Comparison of ENCODE assay signal across 8 mouse cellular contexts in the genomic region with DNA sequence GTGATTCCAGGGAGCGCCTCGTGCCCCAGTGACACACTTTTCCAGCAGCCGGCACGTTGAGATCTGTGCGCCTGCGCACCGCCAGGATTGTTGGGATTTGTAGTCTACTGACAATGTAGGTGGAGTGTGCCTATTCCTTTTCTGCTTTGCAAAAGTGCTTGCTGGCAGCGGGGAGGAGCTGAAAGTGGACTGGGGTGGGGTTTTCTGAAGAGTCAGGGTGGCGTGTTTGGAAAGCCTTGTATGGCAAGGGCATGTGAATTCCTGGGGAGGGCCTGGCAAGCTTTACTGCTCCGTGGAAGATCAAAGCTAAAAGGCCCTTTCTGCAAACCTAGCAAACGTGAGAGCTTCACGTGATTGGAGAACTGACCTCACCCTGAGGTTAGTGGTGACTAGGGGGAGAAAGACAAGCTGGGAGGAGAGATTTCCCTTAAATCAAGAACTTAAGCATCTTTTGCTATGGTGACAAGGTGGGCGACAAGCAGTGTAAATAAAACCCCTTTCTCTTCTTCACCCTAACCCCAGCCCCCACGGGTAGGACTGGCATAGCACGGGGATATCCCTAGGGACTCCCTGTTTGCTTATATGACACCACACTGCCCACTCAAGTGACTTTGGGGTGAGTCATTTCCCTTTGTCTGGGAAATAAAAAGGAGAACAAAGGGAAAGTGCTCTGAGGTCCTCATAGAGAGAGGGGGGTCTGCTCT. TPM values are rescaled to one million over a fixed set of nuclear protein-coding genes. Genes with fewer than 3 reads are reported as not detected.
DNase-seq lines count a peak whose midpoint lies in the region; ATAC-seq lines count a peak whose summit lies in the region.

No protein-coding gene starts in this region.

- H3K4me1 ChIP-seq in hindbrain, embryonic 12.5 days: peaks cover 42% of the 10 kb centered on the region

- ATAC-seq in hindbrain, embryonic 12.5 days (ENCODE audit: low FRiP score): peak; percentile 29

- peak overlapping the region; percentile 62 for H3K4me2 ChIP-seq in hindbrain, embryonic 12.5 days (replicated peaks)

- no peaks in the 10 kb centered on the region for H3K9me3 ChIP-seq in hindbrain, embryonic 12.5 days (replicated peaks)

- no peaks in the 10 kb centered on the region for H3K27me3 ChIP-seq in hindbrain, embryonic 12.5 days

- 6% methylated on average over 15 of the region's 15 CpGs for WGBS in hindbrain, embryonic 12.5 days

- H3K36me3 ChIP-seq in hindbrain, embryonic 12.5 days: peaks cover 1% of the 10 kb centered on the region; the same call in 1 of the 2 replicates

- H3K27ac ChIP-seq in hindbrain, embryonic 12.5 days: peak overlapping the region; percentile 64

- H3K9ac ChIP-seq in hindbrain, embryonic 12.5 days: no peak overlapping the region

- H3K4me3 ChIP-seq in hindbrain, embryonic 12.5 days: peak overlapping the region; percentile 34

- DNase-seq in NIH3T3 (ENCODE audit: low read depth): peak; percentile 99
- peak; percentile 96 to 98 for DNase-seq in cerebellum, postnatal 10 days
- DNase-seq in frontal cortex, postnatal 10 days (ENCODE audit: low spot score in 2 of 2): peak; percentile 99
- peak; percentile 97 to 98 for DNase-seq in layer of hippocampus, postnatal 25 days (ENCODE audit: extremely low spot score in 1 of 2, low spot score in 1 of 2)
- peak; percentile 100 for DNase-seq in lung, postnatal 25 days (ENCODE audit: low spot score)
- peak; percentile 94 for DNase-seq in retina, adult 2 months (ENCODE audit: low read depth, low spot score)
- DNase-seq in thymus, postnatal 25 days: peak; percentile 86

RNA-seq across cellular contexts. Expression of gene Nr1d1, which starts 0.4 kb away (rescaled TPM):
- polyA plus RNA-seq in hindbrain, embryonic 12.5 days (2016; fragmentation: Nextera tagmentation; extraction: Ambion mirVana): 1.2 and 1.3 TPM in 2 replicates
- 10 to 100 TPM; 78.1 to 92.2 TPM for total RNA-seq in layer of hippocampus, postnatal 25 days (2021)

RNA-seq across cellular contexts. Expression of gene Msl1, which starts 19.8 kb away (rescaled TPM):
- 38.8 and 40.4 TPM in 2 replicates for polyA plus RNA-seq in hindbrain, embryonic 12.5 days (2016; fragmentation: Nextera tagmentation; extraction: Ambion mirVana)
- total RNA-seq in layer of hippocampus, postnatal 25 days (2021): 100 to 1,000 TPM; 170 to 176 TPM

RNA-seq across cellular contexts. Expression of gene Casc3, which starts 29.2 kb away (rescaled TPM):
- polyA plus RNA-seq in hindbrain, embryonic 12.5 days (2016; fragmentation: Nextera tagmentation; extraction: Ambion mirVana): 62.5 and 66.5 TPM in 2 replicates
- total RNA-seq in layer of hippocampus, postnatal 25 days (2021): 10 to 100 TPM; 53.3 to 60.6 TPM

RNA-seq across cellular contexts. Expression of gene Thra, which starts 35.1 kb away (rescaled TPM):
- polyA plus RNA-seq in hindbrain, embryonic 12.5 days (2016; fragmentation: Nextera tagmentation; extraction: Ambion mirVana): 67.2 and 68.4 TPM in 2 replicates
- total RNA-seq in layer of hippocampus, postnatal 25 days (2021): 1,000 to 10,000 TPM; 1,027 to 1,094 TPM

RNA-seq across cellular contexts. Expression of gene Med24, which starts 46.3 kb away (rescaled TPM):
- 85.0 and 86.9 TPM in 2 replicates for polyA plus RNA-seq in hindbrain, embryonic 12.5 days (2016; fragmentation: Nextera tagmentation; extraction: Ambion mirVana)
- total RNA-seq in layer of hippocampus, postnatal 25 days (2021): 100 to 1,000 TPM; 118 to 130 TPM

Comparison
In these comparisons a context has a peak if more than half of its experiments do, and no peak if none do; other contexts are left out.
1. Peak in every context shown above with its lines: DNase-seq, ATAC-seq, H3K4me3 ChIP-seq and H3K27ac ChIP-seq.